ENCODE assay signal across 28 mouse cellular contexts in genomic region chr2:44102351-44102750, GRCm38 (mm10).
DNase-seq lines count a peak whose midpoint lies in the region; ATAC-seq and TF ChIP-seq lines count a peak whose summit lies in the region.
"Had no signal": no experiment of that assay in that cellular context is flagged by ENCODE, and none has a peak within 500 bp of the region (broad histone marks: within the 10 kb centered on the region; RNA-seq: fewer than 3 reads in every experiment).

No protein-coding gene starts in this region.

- H3K4me2 ChIP-seq in hindbrain, embryonic 11.5 days (replicated peaks; ENCODE audit: low read depth, low read length) = no peak overlapping the region
- no peak overlapping the region for H3K4me2 ChIP-seq in kidney, embryonic 14.5 days (replicated peaks; ENCODE audit: low read depth, low read length)
- no peak overlapping the region for H3K4me2 ChIP-seq in stomach, embryonic 14.5 days (replicated peaks; ENCODE audit: low read depth, low read length)
- no peak overlapping the region for H3K4me2 ChIP-seq in stomach, postnatal 0 days (replicated peaks; ENCODE audit: low read depth)
- H3K4me2 ChIP-seq in stomach, embryonic 16.5 days (ENCODE audit: low read depth, low read length) = no peak overlapping the region
- H3K4me2 ChIP-seq: forebrain, embryonic 13.5 days; hindbrain, embryonic 13.5 days; limb, embryonic 12.5 days; liver, embryonic 13.5 days; neural tube, embryonic 15.5 days had no signal

- no peaks in the 10 kb centered on the region for H3K36me3 ChIP-seq in hindbrain, embryonic 10.5 days
- no peaks in the 10 kb centered on the region for H3K36me3 ChIP-seq in hindbrain, embryonic 11.5 days (ENCODE audit: control insufficient read depth, insufficient read depth, low read length)
- H3K36me3 ChIP-seq in kidney, embryonic 14.5 days (ENCODE audit: control insufficient read depth, insufficient read depth, low read length) = no peaks in the 10 kb centered on the region
- H3K36me3 ChIP-seq in stomach, embryonic 14.5 days (ENCODE audit: control insufficient read depth, insufficient read depth, low read length) = no peaks in the 10 kb centered on the region
- H3K36me3 ChIP-seq in stomach, postnatal 0 days (ENCODE audit: control insufficient read depth, insufficient read depth, low read length) = no peaks in the 10 kb centered on the region
- no peaks in the 10 kb centered on the region for H3K36me3 ChIP-seq in stomach, embryonic 16.5 days (ENCODE audit: control insufficient read depth, insufficient read depth, low read length)
- H3K36me3 ChIP-seq: hindbrain, embryonic 13.5 days; limb, embryonic 12.5 days; liver, embryonic 13.5 days; neural tube, embryonic 15.5 days had no signal

- TF ChIP-seq CTCF in stomach, postnatal 0 days (IDR thresholded peaks at IDR 0.05; ENCODE audit: low read depth) = no peak

- no peak overlapping the region for H3K9ac ChIP-seq in hindbrain, embryonic 11.5 days (ENCODE audit: low read depth, low read length)
- H3K9ac ChIP-seq in kidney, embryonic 14.5 days (ENCODE audit: low read depth, low read length) = no peak overlapping the region
- no peak overlapping the region for H3K9ac ChIP-seq in stomach, embryonic 14.5 days (replicated peaks; ENCODE audit: low read depth, low read length)
- H3K9ac ChIP-seq in stomach, postnatal 0 days (ENCODE audit: low read length) = no peak overlapping the region
- no peak overlapping the region for H3K9ac ChIP-seq in stomach, embryonic 16.5 days (ENCODE audit: low read length)
- H3K9ac ChIP-seq: forebrain, embryonic 13.5 days; hindbrain, embryonic 13.5 days; limb, embryonic 12.5 days; liver, embryonic 13.5 days; neural tube, embryonic 15.5 days had no signal

- DNase-seq in hindbrain, embryonic 10.5 days (ENCODE audit: low spot score) = no peak
- DNase-seq in hindbrain, embryonic 11.5 days (ENCODE audit: low spot score) = no peak
- peak; percentile 69 to 72 for DNase-seq in kidney, adult 8-10 months
- DNase-seq in stomach, postnatal 0 days (ENCODE audit: low spot score) = no peak
- no peak for DNase-seq in layer of hippocampus, adult 18-20 months (ENCODE audit: low spot score in 2 of 2)
- DNase-seq: adrenal gland, postnatal 14 days; cerebellum, adult 11 months; cerebellum, adult 9-10 months; embryo, embryonic 11 days; gastrocnemius, postnatal 10 days; heart, postnatal 14 days; liver, embryonic 13.5 days; lung, adult 2 months; lung, postnatal 10 days; midbrain, embryonic 14.5 days; right cerebral cortex, postnatal 14 days; thymus, adult 2 months; thymus, postnatal 36 days had no signal

- H3K4me1 ChIP-seq in hindbrain, embryonic 10.5 days (replicated peaks) = peaks cover 13% of the 10 kb centered on the region
- H3K4me1 ChIP-seq in hindbrain, embryonic 11.5 days (replicated peaks; ENCODE audit: control insufficient read depth, insufficient read depth, low read length) = 0 out of 2 replicates have a peak, but pooled peaks cover 2% of the 10 kb centered on the region
- H3K4me1 ChIP-seq in kidney, embryonic 14.5 days (ENCODE audit: control insufficient read depth, insufficient read depth, low read length) = peaks cover 4% of the 10 kb centered on the region; the same call in 1 of the 2 replicates
- H3K4me1 ChIP-seq in stomach, embryonic 14.5 days (ENCODE audit: control insufficient read depth, insufficient read depth, low read length) = peaks cover 8% of the 10 kb centered on the region; the same call in 1 of the 2 replicates
- H3K4me1 ChIP-seq in stomach, postnatal 0 days (replicated peaks; ENCODE audit: control insufficient read depth, insufficient read depth) = no peaks in the 10 kb centered on the region
- H3K4me1 ChIP-seq in stomach, embryonic 16.5 days (ENCODE audit: control insufficient read depth, insufficient read depth, low read length) = peaks cover 7% of the 10 kb centered on the region; the same call in 1 of the 2 replicates
- H3K4me1 ChIP-seq: liver, embryonic 13.5 days had no signal

- H3K27ac ChIP-seq in hindbrain, embryonic 10.5 days = peak overlapping the region; percentile 23; the same call in 1 of the 2 replicates
- no peak overlapping the region for H3K27ac ChIP-seq in hindbrain, embryonic 11.5 days (ENCODE audit: low read depth, low read length)
- H3K27ac ChIP-seq in kidney, embryonic 14.5 days (ENCODE audit: low read depth, low read length) = no peak overlapping the region
- H3K27ac ChIP-seq in stomach, embryonic 14.5 days (ENCODE audit: low read length) = peak overlapping the region; percentile 22; the same call in 1 of the 2 replicates
- no peak overlapping the region for H3K27ac ChIP-seq in stomach, postnatal 0 days (replicated peaks)
- H3K27ac ChIP-seq in stomach, embryonic 16.5 days (ENCODE audit: low read length) = peak overlapping the region; percentile 19; the same call in 1 of the 2 replicates
- H3K27ac ChIP-seq: forebrain, embryonic 13.5 days; hindbrain, embryonic 13.5 days; kidney, postnatal 0 days; limb, embryonic 12.5 days; liver, embryonic 13.5 days; macrophage; neural tube, embryonic 15.5 days had no signal

- no peak overlapping the region for H3K4me3 ChIP-seq in hindbrain, embryonic 10.5 days
- H3K4me3 ChIP-seq in hindbrain, embryonic 11.5 days (ENCODE audit: low read depth, low read length) = no peak overlapping the region
- H3K4me3 ChIP-seq in kidney, embryonic 14.5 days (ENCODE audit: low read length) = no peak overlapping the region
- H3K4me3 ChIP-seq in stomach, embryonic 14.5 days (ENCODE audit: low read depth, low read length) = no peak overlapping the region
- H3K4me3 ChIP-seq in stomach, postnatal 0 days (ENCODE audit: low read depth, low read length) = no peak overlapping the region
- H3K4me3 ChIP-seq in stomach, embryonic 16.5 days (replicated peaks; ENCODE audit: low read length) = no peak overlapping the region
- H3K4me3 ChIP-seq: forebrain, embryonic 13.5 days; hindbrain, embryonic 13.5 days; limb, embryonic 12.5 days; liver, embryonic 13.5 days; neural tube, embryonic 15.5 days had no signal

- H3K9me3 ChIP-seq in hindbrain, embryonic 10.5 days = no peaks in the 10 kb centered on the region; the same call in 1 of the 2 replicates
- no peaks in the 10 kb centered on the region for H3K9me3 ChIP-seq in hindbrain, embryonic 11.5 days (ENCODE audit: control insufficient read depth, low read length)
- peaks cover 6% of the 10 kb centered on the region; the same call in 1 of the 2 replicates for H3K9me3 ChIP-seq in kidney, embryonic 14.5 days (ENCODE audit: control insufficient read depth, low read length)
- no peaks in the 10 kb centered on the region for H3K9me3 ChIP-seq in stomach, embryonic 14.5 days (ENCODE audit: control insufficient read depth, low read depth, low read length)
- 0 out of 2 replicates have a peak, but pooled peaks cover 2% of the 10 kb centered on the region for H3K9me3 ChIP-seq in stomach, postnatal 0 days (ENCODE audit: control insufficient read depth, low read length)
- peaks cover 3% of the 10 kb centered on the region for H3K9me3 ChIP-seq in stomach, embryonic 16.5 days (replicated peaks; ENCODE audit: control insufficient read depth, low read length)
- H3K9me3 ChIP-seq: liver, embryonic 13.5 days had no signal

- ATAC-seq in hindbrain, embryonic 11.5 days (ENCODE audit: low FRiP score) = no peak
- no peak for ATAC-seq in kidney, embryonic 14.5 days (ENCODE audit: low FRiP score, low TSS enrichment)
- no peak for ATAC-seq in stomach, embryonic 14.5 days (ENCODE audit: insufficient number of reproducible peaks, insufficient read depth, low FRiP score, low read depth)
- no peak for ATAC-seq in stomach, postnatal 0 days (ENCODE audit: low FRiP score, low TSS enrichment)
- no peak for ATAC-seq in stomach, embryonic 16.5 days (ENCODE audit: insufficient read depth, low FRiP score)
- ATAC-seq: forebrain, embryonic 13.5 days; Patski had no signal

- TF ChIP-seq EP300 in stomach, postnatal 0 days (optimal IDR thresholded peaks at IDR 0.05) = no peak

- no peaks in the 10 kb centered on the region for H3K27me3 ChIP-seq in hindbrain, embryonic 10.5 days (ENCODE audit: insufficient read depth, poor library complexity, severe bottlenecking)
- no peaks in the 10 kb centered on the region for H3K27me3 ChIP-seq in hindbrain, embryonic 11.5 days (ENCODE audit: control insufficient read depth, insufficient read depth, low read length)
- no peaks in the 10 kb centered on the region for H3K27me3 ChIP-seq in kidney, embryonic 14.5 days (ENCODE audit: control insufficient read depth, insufficient read depth, low read length)
- no peaks in the 10 kb centered on the region for H3K27me3 ChIP-seq in stomach, embryonic 14.5 days (ENCODE audit: control insufficient read depth, insufficient read depth, low read length)
- no peaks in the 10 kb centered on the region for H3K27me3 ChIP-seq in stomach, postnatal 0 days (ENCODE audit: control insufficient read depth, insufficient read depth, low read length)
- H3K27me3 ChIP-seq in stomach, embryonic 16.5 days (ENCODE audit: control insufficient read depth, insufficient read depth, low read length) = no peaks in the 10 kb centered on the region
- H3K27me3 ChIP-seq: forebrain, embryonic 13.5 days; hindbrain, embryonic 13.5 days; limb, embryonic 12.5 days; liver, embryonic 13.5 days; neural tube, embryonic 15.5 days; Patski had no signal

- 78% methylated on average over 6 of the region's 6 CpGs for WGBS in hindbrain, embryonic 10.5 days
- WGBS in hindbrain, embryonic 11.5 days = 82% methylated on average over 6 of the region's 6 CpGs
- 90% methylated on average over 6 of the region's 6 CpGs for WGBS in kidney, embryonic 14.5 days
- 89% methylated on average over 6 of the region's 6 CpGs for WGBS in stomach, embryonic 14.5 days
- 88% methylated on average over 6 of the region's 6 CpGs for WGBS in stomach, postnatal 0 days
- 89% methylated on average over 6 of the region's 6 CpGs for WGBS in stomach, embryonic 16.5 days

Comparison
In these comparisons a context has a peak if more than half of its experiments do, and no peak if none do; other contexts are left out.
1. H3K27ac ChIP-seq: peak in hindbrain, embryonic 10.5 days (single experiment), stomach, embryonic 14.5 days (single experiment) and stomach, embryonic 16.5 days (single experiment); none in hindbrain, embryonic 11.5 days (single experiment), kidney, embryonic 14.5 days (single experiment) and stomach, postnatal 0 days (single experiment).
2. DNase-seq: peak in kidney, adult 8-10 months (2 of 2); none in hindbrain, embryonic 10.5 days (single experiment), hindbrain, embryonic 11.5 days (single experiment), stomach, postnatal 0 days (single experiment) and layer of hippocampus, adult 18-20 months (0 of 2).